Mouse (Mus musculus): ENCODE measurements at regions not wholly inside any gene's neighbourhood (a gene's known extent, or its start where the extent isn't known, plus 50 kb on each side); places are given as distances from the start of the nearest gene placed in this dataset.

DNA sequence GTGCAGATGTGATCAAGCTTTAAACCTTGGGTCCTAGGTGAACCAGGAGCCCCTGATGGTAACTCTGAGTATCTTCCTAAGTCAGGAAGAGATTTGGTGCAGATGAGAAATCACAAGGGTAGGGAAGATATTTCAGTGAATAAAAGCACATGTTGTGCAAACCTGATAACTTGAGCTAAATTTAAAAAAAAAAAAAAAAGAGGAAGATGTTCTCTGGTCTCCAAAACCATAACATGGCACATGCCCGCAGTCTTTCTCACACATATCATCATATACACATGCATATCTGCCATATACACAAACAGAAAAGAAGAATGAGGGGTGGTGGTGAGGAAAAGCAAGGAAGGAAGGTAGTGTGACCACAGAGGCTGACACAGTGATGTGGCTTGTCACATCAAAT is 530.3 kb upstream of the Lrrc6 start:
- 77% methylated on average over 1 of the region's 1 CpGs for WGBS
- H3K4me2 ChIP-seq (replicated peaks), result no peak overlapping the region
- H3K9ac ChIP-seq, result no peak overlapping the region
- H3K27ac ChIP-seq, result no peak overlapping the region
- H3K27me3 ChIP-seq (replicated peaks), result no peaks in the 10 kb centered on the region
- H3K4me1 ChIP-seq, result no peaks in the 10 kb centered on the region
- H3K4me3 ChIP-seq, result no peak overlapping the region
- no peaks in the 10 kb centered on the region for H3K36me3 ChIP-seq
- no peaks in the 10 kb centered on the region for H3K9me3 ChIP-seq
- ATAC-seq (ENCODE audit: low FRiP score, low read depth), result no peak

GRCm38 (mm10) chr15:67028161-67028560 is 527.5 kb upstream of the Lrrc6 start:
- Histone ChIP-seq H3K4me1 (no peaks in the 10 kb centered on the region), H3K27me3 (replicated peaks) (no peaks in the 10 kb centered on the region), H3K4me3 (no peak overlapping the region), H3K36me3 (no peaks in the 10 kb centered on the region), H3K9ac (no peak overlapping the region), H3K27ac (no peak overlapping the region), H3K4me2 (replicated peaks) (no peak overlapping the region), H3K9me3 (0 out of 2 replicates have a peak, but pooled peaks cover under 1% of the 10 kb centered on the region)
- WGBS, result 76% methylated on average over 1 of the region's 1 CpGs
- no peak for ATAC-seq (ENCODE audit: low FRiP score, low read depth)

DNA sequence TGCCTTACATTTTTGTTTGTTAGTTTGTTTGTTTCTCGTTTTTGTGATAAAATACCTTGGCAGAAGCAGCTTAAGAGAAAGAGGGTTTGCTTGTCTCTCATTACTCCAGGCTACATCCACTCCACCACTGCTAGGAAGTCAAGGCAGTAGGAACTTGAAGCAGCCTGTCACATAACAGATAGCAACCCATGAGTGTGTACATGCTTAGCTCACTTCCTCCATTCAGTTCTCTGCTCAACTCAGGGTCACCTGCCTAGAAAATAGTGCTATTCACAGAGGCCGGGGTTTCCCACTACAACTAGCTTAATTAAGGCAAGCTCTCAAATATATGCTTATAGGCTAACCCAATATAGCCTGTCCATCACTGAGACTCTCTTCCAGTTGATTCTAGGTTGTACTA is 527.0 kb upstream of the Lrrc6 start:
- Histone ChIP-seq H3K4me3 (no peak overlapping the region), H3K4me1 (no peaks in the 10 kb centered on the region), H3K4me2 (replicated peaks) (no peak overlapping the region), H3K36me3 (no peaks in the 10 kb centered on the region), H3K9me3 (peaks cover 4% of the 10 kb centered on the region; the same call in 1 of the 2 replicates), H3K9ac (no peak overlapping the region), H3K27ac (no peak overlapping the region), H3K27me3 (replicated peaks) (no peaks in the 10 kb centered on the region)
- WGBS, result 85% methylated on average over 2 of the region's 2 CpGs
- ATAC-seq (ENCODE audit: low FRiP score, low read depth), result no peak

DNA sequence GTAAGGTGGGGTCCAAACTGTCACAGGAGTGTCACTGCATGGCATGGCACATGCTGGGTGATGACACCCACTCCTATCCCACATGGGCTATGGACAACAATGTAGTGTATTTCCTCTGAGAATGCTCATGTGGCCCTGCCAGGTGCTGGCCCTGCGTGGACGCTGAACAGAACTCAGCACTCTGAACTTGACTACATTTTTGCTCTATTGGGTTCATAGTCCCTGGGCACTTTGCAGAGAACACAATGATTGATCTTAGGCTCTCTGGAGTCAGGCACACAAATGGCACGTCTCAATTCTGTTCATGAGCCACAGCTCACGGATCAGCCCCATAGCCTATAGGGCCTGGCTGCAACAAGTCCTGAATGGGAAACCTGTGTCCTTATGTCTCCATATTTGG is 525.0 kb upstream of the Lrrc6 start:
- Histone ChIP-seq H3K4me2 (replicated peaks) (no peak overlapping the region), H3K27me3 (replicated peaks) (no peaks in the 10 kb centered on the region), H3K9ac (no peak overlapping the region), H3K27ac (no peak overlapping the region), H3K4me1 (no peaks in the 10 kb centered on the region), H3K36me3 (no peaks in the 10 kb centered on the region), H3K9me3 (peaks cover 8% of the 10 kb centered on the region; the same call in 1 of the 2 replicates), H3K4me3 (no peak overlapping the region)
- WGBS, result 87% methylated on average over 4 of the region's 4 CpGs
- ATAC-seq (ENCODE audit: low FRiP score, low read depth), result no peak

- WGBS, result 80% methylated on average over 2 of the region's 2 CpGs
- no peaks in the 10 kb centered on the region for H3K36me3 ChIP-seq
- no peaks in the 10 kb centered on the region for H3K27me3 ChIP-seq (replicated peaks)
- H3K9me3 ChIP-seq, result peaks cover 8% of the 10 kb centered on the region; the same call in 1 of the 2 replicates
- no peak overlapping the region for H3K4me3 ChIP-seq
- peaks cover 5% of the 10 kb centered on the region; the same call in 1 of the 2 replicates for H3K4me1 ChIP-seq
- H3K4me2 ChIP-seq (replicated peaks), result no peak overlapping the region
- H3K9ac ChIP-seq, result no peak overlapping the region
- ATAC-seq (ENCODE audit: low FRiP score, low read depth), result no peak
- no peak overlapping the region for H3K27ac ChIP-seq
Measured at GRCm38 (mm10) chr15:67024386-67024785, 523.7 kb upstream of the Lrrc6 start.

DNA sequence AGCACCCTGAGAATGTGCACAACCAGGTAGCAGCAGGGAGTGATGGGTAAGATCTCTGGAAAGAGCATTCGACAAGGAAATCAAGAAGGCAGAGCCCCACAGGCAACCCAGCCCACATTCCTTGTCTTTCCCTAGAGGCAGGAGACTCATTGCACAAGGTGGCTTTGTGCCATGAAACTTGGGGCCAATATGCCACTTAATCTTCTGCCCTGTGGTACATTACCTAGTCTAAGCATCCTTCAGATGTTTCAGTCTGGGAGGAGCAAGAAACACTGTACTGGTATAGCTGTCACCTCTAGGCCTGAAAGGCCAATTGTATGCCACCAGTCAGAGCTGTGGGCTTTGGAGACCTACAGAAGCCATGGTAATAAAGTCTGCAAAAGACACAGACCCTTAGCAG is 522.4 kb upstream of the Lrrc6 start:
- no peak for ATAC-seq (ENCODE audit: low FRiP score, low read depth)
- no peaks in the 10 kb centered on the region for H3K36me3 ChIP-seq
- H3K27me3 ChIP-seq (replicated peaks), result no peaks in the 10 kb centered on the region
- H3K4me3 ChIP-seq, result no peak overlapping the region
- no peak overlapping the region for H3K27ac ChIP-seq
- H3K4me2 ChIP-seq (replicated peaks), result no peak overlapping the region
- WGBS, result 95% methylated on average over 1 of the region's 1 CpGs
- peaks cover 14% of the 10 kb centered on the region; the same call in 1 of the 2 replicates for H3K4me1 ChIP-seq
- H3K9ac ChIP-seq, result no peak overlapping the region
- peaks cover 8% of the 10 kb centered on the region; the same call in 1 of the 2 replicates for H3K9me3 ChIP-seq

- no peak overlapping the region for H3K4me2 ChIP-seq (replicated peaks)
- H3K9me3 ChIP-seq, result peaks cover 8% of the 10 kb centered on the region; the same call in 1 of the 2 replicates
- no peak overlapping the region for H3K4me3 ChIP-seq
- peaks cover 14% of the 10 kb centered on the region; the same call in 1 of the 2 replicates for H3K4me1 ChIP-seq
- ATAC-seq (ENCODE audit: low FRiP score, low read depth), result no peak
- no peaks in the 10 kb centered on the region for H3K27me3 ChIP-seq (replicated peaks)
- no peak overlapping the region for H3K27ac ChIP-seq
- no peak overlapping the region for H3K9ac ChIP-seq
- H3K36me3 ChIP-seq, result no peaks in the 10 kb centered on the region
- WGBS, result 86% methylated on average over 5 of the region's 5 CpGs
Measured at GRCm38 (mm10) chr15:67021391-67021790, 520.7 kb upstream of the Lrrc6 start.

- H3K36me3 ChIP-seq, result no peaks in the 10 kb centered on the region
- H3K9me3 ChIP-seq, result peaks cover 8% of the 10 kb centered on the region; the same call in 1 of the 2 replicates
- H3K27ac ChIP-seq, result no peak overlapping the region
- H3K4me3 ChIP-seq, result no peak overlapping the region
- WGBS, result 81% methylated on average over 1 of the region's 1 CpGs
- no peak overlapping the region for H3K9ac ChIP-seq
- H3K27me3 ChIP-seq (replicated peaks), result no peaks in the 10 kb centered on the region
- no peak overlapping the region for H3K4me2 ChIP-seq (replicated peaks)
- no peak for ATAC-seq (ENCODE audit: low FRiP score, low read depth)
- H3K4me1 ChIP-seq, result peaks cover 14% of the 10 kb centered on the region; the same call in 1 of the 2 replicates
Measured at GRCm38 (mm10) chr15:67019891-67020290, 519.2 kb upstream of the Lrrc6 start.

- no peak overlapping the region; the same call in 1 of the 2 replicates for H3K4me2 ChIP-seq (replicated peaks)
- H3K9ac ChIP-seq, result no peak overlapping the region
- H3K4me1 ChIP-seq, result peaks cover 14% of the 10 kb centered on the region; the same call in 1 of the 2 replicates
- no peak overlapping the region for H3K4me3 ChIP-seq
- 20% methylated on average over 6 of the region's 6 CpGs for WGBS
- H3K36me3 ChIP-seq, result no peaks in the 10 kb centered on the region
- ATAC-seq (ENCODE audit: low FRiP score, low read depth), result peak; percentile 76
- H3K27ac ChIP-seq, result no peak overlapping the region
- no peaks in the 10 kb centered on the region for H3K27me3 ChIP-seq (replicated peaks)
- peaks cover 8% of the 10 kb centered on the region; the same call in 1 of the 2 replicates for H3K9me3 ChIP-seq
Measured at GRCm38 (mm10) chr15:67019194-67019661, 518.5 kb upstream of the Lrrc6 start.
